Mouse (Mus musculus) activated CD4-positive, CD25-positive, alpha-beta regulatory T cell (primary cell): ENCODE data around the gene Gm20441. TPM values are rescaled to one million over a fixed set of nuclear protein-coding genes. Genes with fewer than 3 reads are reported as not detected.

ENCODE experiments used
- polyA plus RNA-seq, 2 experiments: library from polyadenylated mRNA; unstranded; fragments of 100-300 nt; shearing (Covaris generic); gene quantifications; one replicate each; pipeline ENCODE4 v1.2.1; 2017

The Gm20441 gene
- not detected for polyA plus RNA-seq

GRCm38 (mm10) chr10:75780769-75781578 is at the start of gene Gm20441, which contains the start of gene Gstt3:
Gene Gm20441, minus strand, starts transcription at chr10:75780954.
Gene Gstt3, minus strand, starts transcription at chr10:75781414.

GRCm38 (mm10) chr10:75822443-75822842 is 41.7 kb upstream of the Gm20441 start, which contains the start of gene Gstt4:
Gene Gstt4, minus strand, starts transcription at chr10:75822543.

GRCm38 (mm10) chr10:75798176-75798696 is 17.5 kb upstream of the Gm20441 start, which contains the start of gene Gstt1:
Gene Gstt1, minus strand, starts transcription at chr10:75798584.

GRCm38 (mm10) chr10:75772795-75773664 is 7.7 kb downstream of the Gm20441 start, which contains the start of gene Ddt:
Gene Ddt, minus strand, starts transcription at chr10:75773414.

GRCm38 (mm10) chr10:75763682-75764518 is 16.9 kb downstream of the Gm20441 start, which contains the start of gene Cabin1:
Gene Cabin1, minus strand, starts transcription at chr10:75764341.

Other genes starting within 250 kb of the Gm20441 start
- under 1 TPM in 1 of 2 experiments, not detected in 1; 0.47 TPM for gene Lrrc75b, start 220.6 kb downstream of the Gm20441 start, polyA plus RNA-seq
- 1 to 10 TPM; 3.3 to 5.7 TPM for gene Ggt1, start 219.3 kb downstream of the Gm20441 start, polyA plus RNA-seq
- gene Ggt5, start 191.6 kb downstream of the Gm20441 start, polyA plus RNA-seq, result 1 to 10 TPM in 1 of 2 experiments, under 1 TPM in 1; 0.29 to 9.0 TPM
- 10 to 100 TPM in 1 of 2 experiments, 1 to 10 TPM in 1; 8.5 to 14.4 TPM for gene Susd2, start 136.9 kb downstream of the Gm20441 start, polyA plus RNA-seq
- gene Cabin1, start 16.6 kb downstream of the Gm20441 start, polyA plus RNA-seq, result 10 to 100 TPM; 33.3 to 46.4 TPM
- 10 to 100 TPM; 66.1 to 82.0 TPM for gene Ddt, start 7.5 kb downstream of the Gm20441 start, polyA plus RNA-seq
- 1 to 10 TPM; 2.9 to 7.2 TPM for gene Gstt3, start 460 bp upstream of the Gm20441 start, polyA plus RNA-seq
- 1 to 10 TPM in 1 of 2 experiments, under 1 TPM in 1; 0.25 to 1.1 TPM for gene Gstt1, start 17.6 kb upstream of the Gm20441 start, polyA plus RNA-seq
- gene Gstt4, start 41.6 kb upstream of the Gm20441 start, polyA plus RNA-seq, result not detected
- 10 to 100 TPM; 58.4 to 77.2 TPM for gene Gstt2, start 56.5 kb upstream of the Gm20441 start, polyA plus RNA-seq
- gene Mif, start 79.3 kb upstream of the Gm20441 start, polyA plus RNA-seq, result 100 to 1,000 TPM; 507 to 833 TPM
- 1 to 10 TPM; 2.0 to 6.9 TPM for gene Derl3, start 112.5 kb upstream of the Gm20441 start, polyA plus RNA-seq
- gene Smarcb1, start 140.7 kb upstream of the Gm20441 start, polyA plus RNA-seq, result 100 to 1,000 TPM in 1 of 2 experiments, 10 to 100 TPM in 1; 96.0 to 119 TPM
- 100 to 1,000 TPM in 1 of 2 experiments, 10 to 100 TPM in 1; 95.9 to 159 TPM for gene Chchd10, start 152.2 kb upstream of the Gm20441 start, polyA plus RNA-seq
- gene Mmp11, start 155.5 kb upstream of the Gm20441 start, polyA plus RNA-seq, result 10 to 100 TPM in 1 of 2 experiments, 1 to 10 TPM in 1; 6.7 to 10.7 TPM
- not detected for gene Gm867, start 159.7 kb upstream of the Gm20441 start, polyA plus RNA-seq
- 1 to 10 TPM; 1.1 to 1.7 TPM for gene Vpreb3, start 162.1 kb upstream of the Gm20441 start, polyA plus RNA-seq
- gene Gm5134, start 173.6 kb upstream of the Gm20441 start, polyA plus RNA-seq, result 1 to 10 TPM in 1 of 2 experiments, under 1 TPM in 1; 0.65 to 1.2 TPM